Mouse (Mus musculus) kidney, adult 2 months (tissue): ENCODE data around the gene Gatad2a.

Source experiments
- CTCF ChIP-seq: fragments of 200-500 bp; conservative IDR thresholded peaks from 2 replicates; pipeline ENCODE4 v1.5.1; 2011; ENCODE audit warnings: low read depth, mild to moderate bottlenecking, control low read depth, low read length, moderate library complexity, mixed read lengths; ENCODE audit not compliant: insufficient read depth, insufficient read length
- POLR2A ChIP-seq: fragments of 200-500 bp; IDR thresholded peaks from one replicate; pipeline ENCODE4 v1.6.1; 2011; ENCODE audit warnings: low read depth, low read length, control low read depth

GRCm38 (mm10) chr8:69974194-69974614 is 22.0 kb downstream of the Gatad2a start:
- peak; percentile 51 for TF ChIP-seq POLR2A
- no peak for TF ChIP-seq CTCF
